Mouse (Mus musculus) ovary, adult 18-20 months (tissue): Measurements from ENCODE around the gene Ypel3.
"Not testable (repeated sequence)": the region's sequence is repeated elsewhere in the genome, so short reads cannot be mapped to it uniquely, and the experiment has no call there.

Experiments used
- DNase-seq: peaks from one replicate; pipeline ENCODE4 v3.0.0; 2022; ENCODE audit warnings: low spot score, mixed read lengths

Gene Ypel3

GRCm38 (mm10) chr7:126776598-126777057, at the start of gene Ypel3:
Gene Ypel3 (plus strand): TSS chr7:126776955.
- peak; percentile 96 for DNase-seq

GRCm38 (mm10) chr7:126730256-126730789, 46.4 kb upstream of the Ypel3 start:
- DNase-seq, result not testable (repeated sequence)

- DNase-seq, result no peak
Measured at GRCm38 (mm10) chr7:126736122-126736521, 40.6 kb upstream of the Ypel3 start.

- DNase-seq, result no peak
Measured at GRCm38 (mm10) chr7:126739551-126739950, 37.2 kb upstream of the Ypel3 start.

- DNase-seq, result no peak
Measured at GRCm38 (mm10) chr7:126740132-126740735, 36.5 kb upstream of the Ypel3 start.

GRCm38 (mm10) chr7:126740977-126741376, 35.8 kb upstream of the Ypel3 start:
- DNase-seq, result no peak

- DNase-seq, result no peak
Measured at GRCm38 (mm10) chr7:126741452-126741851, 35.3 kb upstream of the Ypel3 start.

- no peak for DNase-seq
Measured at GRCm38 (mm10) chr7:126741964-126742482, 34.7 kb upstream of the Ypel3 start.

GRCm38 (mm10) chr7:126746066-126746465, 30.7 kb upstream of the Ypel3 start:
- DNase-seq, result no peak

- DNase-seq, result no peak
Measured at GRCm38 (mm10) chr7:126746798-126747197, 30.0 kb upstream of the Ypel3 start.

GRCm38 (mm10) chr7:126748824-126749223, 27.9 kb upstream of the Ypel3 start:
- DNase-seq, result no peak

GRCm38 (mm10) chr7:126749582-126750343, 27.0 kb upstream of the Ypel3 start:
- no peak for DNase-seq

GRCm38 (mm10) chr7:126754866-126755265, 21.9 kb upstream of the Ypel3 start:
- DNase-seq, result peak; percentile 53

- no peak for DNase-seq
Measured at GRCm38 (mm10) chr7:126758539-126758938, 18.2 kb upstream of the Ypel3 start.

- DNase-seq, result peak; percentile 82
Measured at GRCm38 (mm10) chr7:126759050-126759671, 17.6 kb upstream of the Ypel3 start, which contains the start of gene Mapk3. Gene Mapk3 (plus strand): TSS chr7:126759601.

- no peak for DNase-seq
Measured at GRCm38 (mm10) chr7:126759672-126760390, 16.9 kb upstream of the Ypel3 start.

- peak; percentile 88 for DNase-seq
Measured at GRCm38 (mm10) chr7:126760391-126760802, 16.4 kb upstream of the Ypel3 start.

- peak; percentile 67 for DNase-seq
Measured at GRCm38 (mm10) chr7:126760956-126761355, 15.8 kb upstream of the Ypel3 start.

GRCm38 (mm10) chr7:126761529-126762067, 15.2 kb upstream of the Ypel3 start:
- DNase-seq, result no peak

GRCm38 (mm10) chr7:126762471-126763008, 14.2 kb upstream of the Ypel3 start:
- no peak for DNase-seq

GRCm38 (mm10) chr7:126765540-126765939, 11.2 kb upstream of the Ypel3 start:
- no peak for DNase-seq
